Mouse (Mus musculus) liver, embryonic 15.5 days (tissue): ENCODE measurements at regions not wholly inside any gene's neighbourhood (a gene's known extent, or its start where the extent isn't known, plus 50 kb on each side); places are given as distances from the start of the nearest gene placed in this dataset.

Source experiments
- ATAC-seq: fragments of 200-750 bp; cut with Nextera tagmentation; 2 replicates; pipeline ENCODE4 v1.8.0; 2017; ENCODE audit warnings: moderate number of reproducible peaks, mild to moderate bottlenecking, moderate library complexity; ENCODE audit not compliant: insufficient read depth
- H3K27ac ChIP-seq: fragments of 300-500 bp; sonication (generic); replicated peaks from 2 replicates; pipeline ENCODE4 v1.5.1; 2015; ENCODE audit warnings: mild to moderate bottlenecking, inconsistent platforms
- H3K27me3 ChIP-seq: fragments of 300-500 bp; sonication (generic); 2 replicates; pipeline ENCODE4 v1.6.1; 2015; ENCODE audit warnings: mild to moderate bottlenecking, inconsistent platforms
- H3K36me3 ChIP-seq: fragments of 300-500 bp; sonication (generic); replicated peaks from 2 replicates; pipeline ENCODE4 v1.6.1; 2015; ENCODE audit warnings: moderate library complexity, mild to moderate bottlenecking, inconsistent platforms
- H3K4me1 ChIP-seq: fragments of 300-500 bp; sonication (generic); replicated peaks from 2 replicates; pipeline ENCODE4 v1.6.1; 2015; ENCODE audit warnings: inconsistent platforms
- H3K4me2 ChIP-seq: fragments of 300-500 bp; sonication (generic); 2 replicates; pipeline ENCODE4 v1.6.1; 2015; ENCODE audit warnings: moderate library complexity, mild to moderate bottlenecking, inconsistent platforms
- H3K4me3 ChIP-seq: fragments of 300-500 bp; sonication (generic); replicated peaks from 2 replicates; pipeline ENCODE4 v1.5.1; 2015; ENCODE audit warnings: mild to moderate bottlenecking, inconsistent platforms
- H3K9ac ChIP-seq: fragments of 300-500 bp; sonication (generic); 2 replicates; pipeline ENCODE4 v1.6.1; 2015; ENCODE audit warnings: moderate library complexity, mild to moderate bottlenecking, inconsistent platforms
- H3K9me3 ChIP-seq: fragments of 300-500 bp; sonication (generic); replicated peaks from 2 replicates; pipeline ENCODE4 v1.6.1; 2016; ENCODE audit warnings: inconsistent platforms
- WGBS: fragments of 180-500 bp; shearing (Covaris S2); methylation state at CpG from one replicate; pipeline ENCODE4 v1.1.7; 2015; ENCODE audit warnings: mixed read lengths; ENCODE audit not compliant: insufficient replicate concordance; 5-methylcytosine and 5-hydroxymethylcytosine counted together

GRCm38 (mm10) chr3:130883928-130884327, 153.7 kb upstream of the Rpl34 start:
- Histone ChIP-seq H3K4me2 (no peak overlapping the region), H3K9ac (no peak overlapping the region), H3K4me3 (no peak overlapping the region), H3K4me1 (no peaks in the 10 kb centered on the region), H3K27me3 (no peaks in the 10 kb centered on the region), H3K36me3 (no peaks in the 10 kb centered on the region), H3K9me3 (no peaks in the 10 kb centered on the region), H3K27ac (no peak overlapping the region)
- 20% methylated on average over 4 of the region's 4 CpGs for WGBS
- ATAC-seq: no peak

- no peak overlapping the region for H3K27ac ChIP-seq
- H3K9ac ChIP-seq: no peak overlapping the region
- H3K4me3 ChIP-seq: no peak overlapping the region
- H3K9me3 ChIP-seq: no peaks in the 10 kb centered on the region
- no peaks in the 10 kb centered on the region for H3K4me1 ChIP-seq
- no peaks in the 10 kb centered on the region for H3K36me3 ChIP-seq
- H3K4me2 ChIP-seq: no peak overlapping the region
- no peaks in the 10 kb centered on the region for H3K27me3 ChIP-seq
- WGBS: 65% methylated on average over 6 of the region's 6 CpGs
- no peak for ATAC-seq
Observed at GRCm38 (mm10) chr3:130883319-130883718, 153.1 kb upstream of the Rpl34 start.

DNA sequence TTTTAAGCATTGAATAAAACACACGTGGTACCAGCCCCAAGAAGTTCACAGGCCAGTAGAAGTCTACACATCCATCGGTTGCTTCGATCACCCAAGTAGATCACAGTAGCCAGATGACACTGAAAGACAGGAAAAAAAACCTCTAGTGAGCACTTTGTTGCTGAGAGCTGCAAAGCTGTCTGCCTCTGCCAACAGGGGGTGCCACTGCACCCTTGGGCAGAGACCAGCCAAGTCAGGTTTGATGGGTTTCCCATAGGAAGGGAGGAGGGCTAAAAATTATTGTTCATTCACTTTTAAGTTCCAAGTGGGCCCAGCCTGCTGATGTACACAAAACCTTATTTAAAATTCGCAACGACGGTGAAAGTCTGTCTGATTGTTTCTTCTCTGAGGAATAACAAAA, 150.3 kb upstream of the Rpl34 start:
- Histone ChIP-seq H3K4me1 (no peaks in the 10 kb centered on the region), H3K36me3 (no peaks in the 10 kb centered on the region)
- WGBS: 68% methylated on average over 6 of the region's 6 CpGs

DNA sequence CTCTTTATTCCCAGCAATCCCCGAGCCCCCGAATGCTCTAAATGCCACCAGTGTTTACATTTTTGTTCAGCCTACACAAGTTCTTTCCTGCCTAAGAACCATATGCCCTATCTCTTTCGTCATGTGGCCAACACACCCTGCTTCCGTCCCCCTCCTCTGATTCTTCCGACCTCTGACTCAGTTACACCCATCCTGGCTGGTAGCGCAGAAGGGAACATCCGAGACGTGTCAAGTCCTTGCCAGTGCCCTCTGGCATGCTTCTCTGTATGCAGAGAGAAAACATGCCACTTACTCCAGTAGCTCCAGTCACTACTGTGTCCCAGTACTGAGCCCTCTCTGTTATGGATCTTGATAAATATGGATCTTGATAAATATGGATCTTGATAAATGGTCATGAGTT, 149.3 kb upstream of the Rpl34 start:
- Histone ChIP-seq H3K4me2 (no peak overlapping the region), H3K36me3 (no peaks in the 10 kb centered on the region), H3K9ac (no peak overlapping the region), H3K4me3 (no peak overlapping the region), H3K4me1 (no peaks in the 10 kb centered on the region), H3K27ac (no peak overlapping the region), H3K27me3 (no peaks in the 10 kb centered on the region), H3K9me3 (no peaks in the 10 kb centered on the region)
- 29% methylated on average over 8 of the region's 8 CpGs for WGBS
- no peak for ATAC-seq

More for the DNA sequence above, 150.3 kb upstream of the Rpl34 start:
- Histone ChIP-seq H3K9ac (no peak overlapping the region), H3K4me2 (no peak overlapping the region), H3K9me3 (no peaks in the 10 kb centered on the region), H3K27ac (no peak overlapping the region), H3K4me3 (no peak overlapping the region), H3K27me3 (no peaks in the 10 kb centered on the region)
- ATAC-seq: no peak

GRCm38 (mm10) chr3:130878834-130879233, 148.6 kb upstream of the Rpl34 start:
- no peaks in the 10 kb centered on the region for H3K27me3 ChIP-seq
- H3K4me2 ChIP-seq: no peak overlapping the region
- H3K9ac ChIP-seq: no peak overlapping the region
- 48% methylated on average over 7 of the region's 7 CpGs for WGBS
- H3K4me3 ChIP-seq: no peak overlapping the region
- H3K9me3 ChIP-seq: no peaks in the 10 kb centered on the region
- no peak for ATAC-seq
- H3K4me1 ChIP-seq: no peaks in the 10 kb centered on the region
- H3K27ac ChIP-seq: no peak overlapping the region
- H3K36me3 ChIP-seq: no peaks in the 10 kb centered on the region

GRCm38 (mm10) chr3:130877981-130878380, 147.8 kb upstream of the Rpl34 start:
- Histone ChIP-seq H3K4me2 (no peak overlapping the region), H3K4me3 (no peak overlapping the region), H3K27ac (no peak overlapping the region), H3K27me3 (no peaks in the 10 kb centered on the region), H3K36me3 (no peaks in the 10 kb centered on the region), H3K9me3 (no peaks in the 10 kb centered on the region), H3K4me1 (no peaks in the 10 kb centered on the region), H3K9ac (no peak overlapping the region)
- 62% methylated on average over 5 of the region's 5 CpGs for WGBS
- ATAC-seq: no peak

DNA sequence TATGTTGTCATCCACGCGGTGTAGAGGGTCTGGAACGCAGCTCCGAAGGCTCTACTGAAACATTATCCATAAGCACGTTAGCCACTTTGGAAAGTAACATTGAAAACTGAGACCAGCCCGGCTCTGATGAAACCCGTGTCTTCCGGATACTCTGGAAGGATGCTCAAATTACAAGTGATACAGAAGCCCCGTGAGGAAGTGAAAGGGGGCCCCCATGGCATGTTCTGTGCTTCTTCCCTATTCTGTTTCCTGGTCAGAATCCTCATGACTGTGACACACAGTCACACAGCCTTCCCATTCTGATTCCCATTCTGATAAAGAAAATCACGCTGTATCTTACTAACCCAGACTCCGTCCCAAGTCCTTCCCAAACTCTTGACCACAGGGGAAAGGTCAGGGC, 143.5 kb upstream of the Rpl34 start:
- WGBS: 54% methylated on average over 11 of the region's 11 CpGs

DNA sequence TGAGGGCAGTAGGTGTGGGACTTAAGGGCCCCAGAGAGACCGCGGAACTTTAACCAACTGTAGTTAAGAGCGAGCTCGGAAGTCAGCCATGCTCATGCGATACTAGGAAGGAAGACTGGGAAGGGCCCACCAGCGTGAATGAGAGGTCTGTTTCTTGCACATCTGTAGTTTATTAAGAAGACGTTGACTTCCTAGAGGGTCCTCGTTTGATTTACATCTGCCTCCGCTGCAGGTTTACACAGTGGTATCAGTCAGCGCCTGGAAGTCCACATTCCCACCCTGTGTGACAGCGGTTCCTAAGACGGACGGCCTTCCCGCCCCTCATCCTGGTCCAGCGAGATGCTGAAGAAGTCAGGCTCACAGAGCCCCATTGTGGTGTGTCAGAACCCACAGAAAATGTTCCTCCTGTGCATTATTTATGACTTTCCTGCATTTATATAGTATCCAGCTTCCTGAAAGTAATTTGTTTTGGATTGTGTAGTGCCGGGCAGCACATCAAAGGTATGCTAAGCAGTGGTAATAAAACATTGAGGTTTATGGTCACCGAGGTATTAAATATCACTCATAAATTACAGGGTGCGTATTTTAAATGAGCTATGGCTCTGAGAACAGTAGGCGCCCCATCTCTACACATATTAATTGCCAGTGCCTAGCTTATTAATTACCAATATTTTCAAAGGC, 136.9 kb upstream of the Rpl34 start:
- Histone ChIP-seq H3K27me3 (no peaks in the 10 kb centered on the region), H3K4me1 (no peaks in the 10 kb centered on the region), H3K36me3 (no peaks in the 10 kb centered on the region), H3K9me3 (no peaks in the 10 kb centered on the region), H3K4me3 (no peak overlapping the region), H3K4me2 (no peak overlapping the region), H3K27ac (no peak overlapping the region), H3K9ac (no peak overlapping the region)
- 67% methylated on average over 19 of the region's 19 CpGs for WGBS
- no peak for ATAC-seq

More for the DNA sequence above, 143.5 kb upstream of the Rpl34 start:
- H3K4me2 ChIP-seq: no peak overlapping the region
- no peaks in the 10 kb centered on the region for H3K9me3 ChIP-seq
- H3K27me3 ChIP-seq: no peaks in the 10 kb centered on the region
- ATAC-seq: no peak
- H3K27ac ChIP-seq: no peak overlapping the region
- no peaks in the 10 kb centered on the region for H3K4me1 ChIP-seq
- H3K9ac ChIP-seq: no peak overlapping the region
- no peaks in the 10 kb centered on the region for H3K36me3 ChIP-seq
- no peak overlapping the region for H3K4me3 ChIP-seq

DNA sequence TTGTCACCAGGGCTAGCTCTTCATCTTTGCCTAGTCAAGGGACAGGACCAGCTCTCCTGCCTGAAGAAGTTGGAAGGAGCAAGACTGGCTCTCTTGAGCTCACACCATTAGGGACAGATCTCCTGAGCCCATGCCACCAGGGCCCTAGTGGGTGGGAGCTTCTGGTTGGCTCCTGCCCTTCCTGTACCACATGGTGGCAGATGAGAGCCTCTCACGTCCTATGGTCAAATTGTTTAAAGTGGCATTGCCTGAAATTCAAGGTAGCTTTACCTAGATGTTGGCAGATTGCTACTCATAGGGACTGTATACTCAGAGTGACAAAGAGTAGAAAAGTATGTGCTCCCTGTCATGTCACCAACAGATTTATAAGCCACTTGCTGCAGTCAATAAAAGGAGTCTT, 134.6 kb upstream of the Rpl34 start:
- no peak overlapping the region for H3K9ac ChIP-seq
- no peak overlapping the region for H3K4me2 ChIP-seq
- H3K27me3 ChIP-seq: no peaks in the 10 kb centered on the region
- WGBS: 47% methylated on average over 1 of the region's 1 CpGs
- no peaks in the 10 kb centered on the region for H3K4me1 ChIP-seq
- H3K4me3 ChIP-seq: no peak overlapping the region
- no peak for ATAC-seq
- no peaks in the 10 kb centered on the region for H3K9me3 ChIP-seq
- H3K36me3 ChIP-seq: no peaks in the 10 kb centered on the region
- H3K27ac ChIP-seq: no peak overlapping the region

- no peak overlapping the region for H3K4me2 ChIP-seq
- 69% methylated on average over 5 of the region's 5 CpGs for WGBS
Observed at GRCm38 (mm10) chr3:130863376-130863775, 133.2 kb upstream of the Rpl34 start.

DNA sequence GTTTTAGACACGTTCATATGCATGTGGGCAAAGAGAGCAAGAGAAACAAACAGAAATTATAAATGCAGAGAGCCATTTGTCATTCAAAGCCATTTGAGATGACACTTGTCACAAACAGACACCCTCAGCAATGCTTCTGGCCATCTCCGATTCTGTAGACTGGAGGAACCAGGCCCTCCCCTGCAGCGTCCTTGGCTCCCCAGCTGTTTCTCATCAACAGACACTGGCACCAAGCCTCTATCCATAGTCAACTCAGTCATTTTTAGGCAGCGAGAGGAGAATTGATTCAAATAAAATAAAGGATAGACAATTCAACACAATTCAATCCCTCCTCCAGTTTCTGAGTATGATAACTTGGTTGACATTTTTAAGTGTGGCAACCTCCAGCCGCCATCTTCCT, 130.1 kb upstream of the Rpl34 start:
- Histone ChIP-seq H3K4me1 (no peaks in the 10 kb centered on the region), H3K4me2 (no peak overlapping the region), H3K27me3 (no peaks in the 10 kb centered on the region), H3K4me3 (no peak overlapping the region), H3K9ac (no peak overlapping the region), H3K27ac (no peak overlapping the region), H3K9me3 (no peaks in the 10 kb centered on the region), H3K36me3 (no peaks in the 10 kb centered on the region)
- ATAC-seq: no peak
- WGBS: 62% methylated on average over 5 of the region's 5 CpGs

More at GRCm38 (mm10) chr3:130863376-130863775, 133.2 kb upstream of the Rpl34 start:
- Histone ChIP-seq H3K4me1 (no peaks in the 10 kb centered on the region), H3K9me3 (no peaks in the 10 kb centered on the region), H3K9ac (no peak overlapping the region), H3K36me3 (no peaks in the 10 kb centered on the region), H3K27me3 (no peaks in the 10 kb centered on the region), H3K4me3 (no peak overlapping the region), H3K27ac (no peak overlapping the region)
- no peak for ATAC-seq

GRCm38 (mm10) chr3:130853866-130854265, 123.7 kb upstream of the Rpl34 start:
- no peaks in the 10 kb centered on the region for H3K9me3 ChIP-seq
- H3K4me1 ChIP-seq: no peaks in the 10 kb centered on the region
- no peaks in the 10 kb centered on the region for H3K36me3 ChIP-seq
- no peak overlapping the region for H3K9ac ChIP-seq
- no peaks in the 10 kb centered on the region for H3K27me3 ChIP-seq
- H3K4me3 ChIP-seq: no peak overlapping the region
- H3K27ac ChIP-seq: no peak overlapping the region
- 75% methylated on average over 9 of the region's 9 CpGs for WGBS
- ATAC-seq: no peak
- no peak overlapping the region for H3K4me2 ChIP-seq
